ENCODE assay signal across 26 mouse cellular contexts in the genomic region with DNA sequence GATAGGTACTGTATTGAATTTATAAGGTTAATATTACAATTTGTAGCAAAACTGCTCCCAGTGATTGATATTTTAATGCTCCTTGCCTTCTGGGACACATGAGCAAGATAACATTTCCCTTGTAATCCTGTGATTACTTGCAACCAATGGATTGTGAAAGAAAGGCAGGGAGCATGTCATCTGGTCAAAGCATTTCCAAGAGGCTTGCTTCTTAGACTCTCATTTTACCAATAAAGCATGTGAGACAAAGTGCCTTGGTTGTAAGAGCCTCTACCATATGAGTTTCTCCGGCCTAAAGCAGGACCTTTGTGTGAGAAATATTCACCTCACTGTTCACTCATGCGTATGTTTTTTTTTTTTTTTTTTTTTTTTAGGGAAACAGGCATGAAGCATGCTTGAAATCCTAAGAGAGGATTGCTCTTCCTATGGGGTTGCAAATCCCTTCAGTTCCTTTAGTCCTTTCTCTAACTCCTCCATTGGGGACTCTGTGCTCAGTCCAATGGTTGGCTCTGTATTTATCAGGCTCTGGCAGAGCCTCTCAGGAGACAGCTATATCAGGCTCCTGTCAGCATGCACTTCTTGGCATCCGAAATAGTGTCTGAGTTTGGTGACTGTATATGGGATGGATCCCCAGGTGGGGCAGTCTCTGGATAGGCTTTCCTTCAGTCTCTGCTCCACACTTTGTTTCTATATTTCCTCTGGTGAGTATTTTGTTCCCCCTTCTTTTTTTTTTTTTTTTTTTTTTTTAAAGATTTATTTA.
DNase-seq lines count a peak whose midpoint lies in the region; ATAC-seq and TF ChIP-seq lines count a peak whose summit lies in the region.
"Had no signal": no experiment of that assay in that cellular context is flagged by ENCODE, and none has a peak within 500 bp of the region (broad histone marks: within the 10 kb centered on the region; RNA-seq: fewer than 3 reads in every experiment).

No protein-coding gene starts in this region.

- ATAC-seq in midbrain, embryonic 11.5 days (ENCODE audit: low FRiP score) = no peak
- ATAC-seq in midbrain, embryonic 15.5 days (replicated peaks) = no peak
- ATAC-seq in heart, embryonic 12.5 days (ENCODE audit: insufficient number of reproducible peaks, low FRiP score) = no peak
- no peak for ATAC-seq in heart, postnatal 0 days (ENCODE audit: insufficient read depth, low read depth)
- no peak for ATAC-seq in cerebellum, adult (ENCODE audit: insufficient number of reproducible peaks, low FRiP score, low TSS enrichment)
- ATAC-seq: activated CD4-positive, CD25-positive, alpha-beta regulatory T cell, adult 4 months; forebrain, embryonic 15.5 days; inflammation-experienced regulatory T-cells, adult 6 months; liver, postnatal 0 days; lung, postnatal 0 days had no signal

- H3K9me3 ChIP-seq in heart, embryonic 10.5 days = no peaks in the 10 kb centered on the region
- no peaks in the 10 kb centered on the region for H3K9me3 ChIP-seq in midbrain, embryonic 11.5 days (ENCODE audit: control insufficient read depth, low read length)
- no peaks in the 10 kb centered on the region for H3K9me3 ChIP-seq in midbrain, embryonic 15.5 days
- H3K9me3 ChIP-seq in heart, embryonic 12.5 days (replicated peaks) = no peaks in the 10 kb centered on the region
- H3K9me3 ChIP-seq in heart, postnatal 0 days (replicated peaks; ENCODE audit: control insufficient read depth, low read length) = no peaks in the 10 kb centered on the region
- H3K9me3 ChIP-seq: embryonic facial prominence, embryonic 15.5 days; forebrain, embryonic 15.5 days; limb, embryonic 10.5 days; neural tube, embryonic 12.5 days had no signal

- TF ChIP-seq EP300 in heart, adult 2 months (IDR thresholded peaks at IDR 0.05; ENCODE audit: insufficient read depth, low read depth, low read length) = no peak
- no peak for TF ChIP-seq EP300 in heart, postnatal 0 days (IDR thresholded peaks at IDR 0.05; ENCODE audit: low read depth)

- intact Hi-C loops in heart, adult 2 months (cut with DNase I) = no loop called here

- no peak overlapping the region for H3K4me2 ChIP-seq in midbrain, embryonic 11.5 days
- no peak overlapping the region for H3K4me2 ChIP-seq in midbrain, embryonic 15.5 days
- no peak overlapping the region for H3K4me2 ChIP-seq in heart, embryonic 12.5 days
- H3K4me2 ChIP-seq in heart, postnatal 0 days (ENCODE audit: low read depth, low read length) = no peak overlapping the region
- H3K4me2 ChIP-seq: embryonic facial prominence, embryonic 15.5 days; forebrain, embryonic 15.5 days; hindbrain, embryonic 14.5 days; neural tube, embryonic 12.5 days had no signal

- WGBS in heart, adult 2 months = 47% methylated on average over 3 of the region's 3 CpGs
- WGBS in heart, embryonic 10.5 days = 53% methylated on average over 3 of the region's 3 CpGs
- WGBS in midbrain, embryonic 11.5 days = 70% methylated on average over 3 of the region's 3 CpGs
- 58% methylated on average over 3 of the region's 3 CpGs for WGBS in midbrain, embryonic 15.5 days
- 57% methylated on average over 3 of the region's 3 CpGs for WGBS in heart, embryonic 12.5 days
- WGBS in heart, postnatal 0 days = 43% methylated on average over 3 of the region's 3 CpGs

- peaks cover 42% of the 10 kb centered on the region for H3K36me3 ChIP-seq in heart, adult 2 months (ENCODE audit: control insufficient read depth, insufficient read depth, low read length)
- no peaks in the 10 kb centered on the region for H3K36me3 ChIP-seq in heart, embryonic 10.5 days
- H3K36me3 ChIP-seq in midbrain, embryonic 11.5 days (ENCODE audit: control insufficient read depth, insufficient read depth, low read length) = no peaks in the 10 kb centered on the region
- H3K36me3 ChIP-seq in midbrain, embryonic 15.5 days (replicated peaks) = no peaks in the 10 kb centered on the region
- no peaks in the 10 kb centered on the region for H3K36me3 ChIP-seq in heart, embryonic 12.5 days
- H3K36me3 ChIP-seq in heart, postnatal 0 days (replicated peaks; ENCODE audit: control insufficient read depth, insufficient read depth, low read length) = no peaks in the 10 kb centered on the region
- H3K36me3 ChIP-seq: embryonic facial prominence, embryonic 15.5 days; forebrain, embryonic 15.5 days; limb, embryonic 10.5 days; neural tube, embryonic 12.5 days had no signal

- H3K27me3 ChIP-seq in heart, adult 2 months (ENCODE audit: control insufficient read depth, insufficient read depth, low read length) = no peaks in the 10 kb centered on the region
- H3K27me3 ChIP-seq in heart, embryonic 10.5 days (ENCODE audit: insufficient read depth, poor library complexity, severe bottlenecking) = no peaks in the 10 kb centered on the region
- H3K27me3 ChIP-seq in midbrain, embryonic 11.5 days (ENCODE audit: control insufficient read depth, insufficient read depth, low read length) = no peaks in the 10 kb centered on the region
- no peaks in the 10 kb centered on the region for H3K27me3 ChIP-seq in midbrain, embryonic 15.5 days (replicated peaks)
- H3K27me3 ChIP-seq in heart, embryonic 12.5 days (replicated peaks) = no peaks in the 10 kb centered on the region
- H3K27me3 ChIP-seq in heart, postnatal 0 days (ENCODE audit: control insufficient read depth, insufficient read depth, low read length) = no peaks in the 10 kb centered on the region
- H3K27me3 ChIP-seq: embryonic facial prominence, embryonic 15.5 days; forebrain, embryonic 15.5 days; neural tube, embryonic 12.5 days had no signal

- no peak overlapping the region for H3K9ac ChIP-seq in heart, adult 2 months (ENCODE audit: low read depth, low read length)
- no peak overlapping the region for H3K9ac ChIP-seq in midbrain, embryonic 11.5 days (ENCODE audit: low read length)
- no peak overlapping the region for H3K9ac ChIP-seq in midbrain, embryonic 15.5 days
- H3K9ac ChIP-seq in heart, embryonic 12.5 days = no peak overlapping the region
- H3K9ac ChIP-seq in heart, postnatal 0 days (replicated peaks; ENCODE audit: low read depth, low read length) = no peak overlapping the region
- H3K9ac ChIP-seq: embryonic facial prominence, embryonic 15.5 days; forebrain, embryonic 15.5 days; hindbrain, embryonic 14.5 days; liver, postnatal 0 days; neural tube, embryonic 12.5 days had no signal

- H3K79me2 ChIP-seq in heart, adult 2 months (replicated peaks; ENCODE audit: control insufficient read depth, insufficient read depth, low read length) = peaks cover 6% of the 10 kb centered on the region; the same call in 1 of the 2 replicates

- TF ChIP-seq POLR2A in heart, adult 2 months (IDR thresholded peaks at IDR 0.05; ENCODE audit: insufficient read depth, low read depth, low read length) = no peak

- H3K27ac ChIP-seq in heart, adult 2 months = peak overlapping the region; percentile 39
- no peak overlapping the region for H3K27ac ChIP-seq in heart, embryonic 10.5 days
- H3K27ac ChIP-seq in midbrain, embryonic 11.5 days (ENCODE audit: low read depth, low read length) = no peak overlapping the region
- H3K27ac ChIP-seq in midbrain, embryonic 15.5 days = no peak overlapping the region
- H3K27ac ChIP-seq in heart, embryonic 12.5 days (ENCODE audit: poor library complexity, severe bottlenecking) = peak overlapping the region; percentile 64
- H3K27ac ChIP-seq in heart, postnatal 0 days (ENCODE audit: low read depth) = peak overlapping the region; percentile 18; the same call in 1 of the 2 replicates
- H3K27ac ChIP-seq: embryonic facial prominence, embryonic 15.5 days; hindbrain, embryonic 14.5 days; kidney, postnatal 0 days; limb, embryonic 10.5 days; neural tube, embryonic 12.5 days had no signal

- no peak for TF ChIP-seq CTCF in heart, adult 2 months (IDR thresholded peaks at IDR 0.05)
- TF ChIP-seq CTCF in heart, postnatal 0 days (IDR thresholded peaks at IDR 0.05; ENCODE audit: low read depth) = no peak

- peaks cover 24% of the 10 kb centered on the region for H3K4me1 ChIP-seq in heart, adult 2 months (ENCODE audit: control insufficient read depth, insufficient read depth, low read length)
- H3K4me1 ChIP-seq in heart, embryonic 10.5 days = peaks cover 26% of the 10 kb centered on the region
- H3K4me1 ChIP-seq in midbrain, embryonic 11.5 days (ENCODE audit: control insufficient read depth, insufficient read depth, low read length) = peaks cover 12% of the 10 kb centered on the region
- H3K4me1 ChIP-seq in midbrain, embryonic 15.5 days = peaks cover 40% of the 10 kb centered on the region
- peaks cover 24% of the 10 kb centered on the region for H3K4me1 ChIP-seq in heart, embryonic 12.5 days (replicated peaks)
- H3K4me1 ChIP-seq in heart, postnatal 0 days (ENCODE audit: control insufficient read depth, insufficient read depth) = peaks cover 28% of the 10 kb centered on the region

- peak in 1 of 2 experiments; percentile 47 for DNase-seq in heart, adult 2 months
- no peak for DNase-seq in heart, embryonic 10.5 days (ENCODE audit: low spot score)
- DNase-seq in midbrain, embryonic 11.5 days (ENCODE audit: low spot score, missing footprints) = peak; percentile 85
- DNase-seq in heart, postnatal 0 days (ENCODE audit: low spot score) = no peak
- DNase-seq in right cerebral cortex, postnatal 10 days (ENCODE audit: low spot score in 2 of 2) = no peak
- DNase-seq: adrenal gland, postnatal 10 days; cerebellum, adult 9-10 months; kidney, adult 2 months; liver; liver, postnatal 0 days; midbrain, embryonic 14.5 days; right cerebral cortex, postnatal 25 days; spleen, adult 18-20 months; thymus, postnatal 14 days had no signal

- no peak overlapping the region for H3K4me3 ChIP-seq in heart, adult 2 months
- H3K4me3 ChIP-seq in heart, embryonic 10.5 days = no peak overlapping the region
- H3K4me3 ChIP-seq in midbrain, embryonic 11.5 days (ENCODE audit: low read depth, low read length) = no peak overlapping the region
- no peak overlapping the region for H3K4me3 ChIP-seq in midbrain, embryonic 15.5 days
- H3K4me3 ChIP-seq in heart, embryonic 12.5 days = no peak overlapping the region
- H3K4me3 ChIP-seq in heart, postnatal 0 days (ENCODE audit: low read depth, low read length) = no peak overlapping the region
- H3K4me3 ChIP-seq: embryonic facial prominence, embryonic 15.5 days; forebrain, embryonic 15.5 days; limb, embryonic 10.5 days; neural tube, embryonic 12.5 days had no signal

Comparison
In these comparisons a context has a peak if more than half of its experiments do, and no peak if none do; other contexts are left out.
1. H3K27ac ChIP-seq: peak in heart, adult 2 months (single experiment), heart, embryonic 12.5 days (single experiment) and heart, postnatal 0 days (single experiment); none in heart, embryonic 10.5 days (single experiment), midbrain, embryonic 11.5 days (single experiment) and midbrain, embryonic 15.5 days (single experiment).